Comparison of ENCODE assay signal across 8 mouse cellular contexts in the genomic region with DNA sequence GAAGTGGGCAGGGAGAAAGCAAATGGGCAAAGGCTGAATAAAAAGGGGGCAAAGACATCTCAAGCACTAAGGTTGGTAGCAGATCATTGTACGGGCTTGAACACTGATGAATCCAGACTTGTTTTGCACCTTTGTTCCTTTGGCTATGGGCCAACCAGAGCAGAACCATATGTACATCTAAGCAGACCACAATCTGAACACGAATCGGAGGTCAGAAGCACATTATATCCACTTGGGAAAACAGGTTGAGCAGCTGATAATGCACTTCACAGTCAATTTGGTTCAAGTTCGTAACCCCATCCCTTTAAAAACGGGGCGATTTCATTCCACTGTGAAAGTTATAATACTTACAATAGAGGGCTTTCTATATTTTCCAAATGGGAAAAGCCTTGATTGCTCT. TPM values are rescaled to one million over a fixed set of nuclear protein-coding genes. Genes with fewer than 3 reads are reported as not detected.
A peak's percentile ranks its signal among the peaks of the same experiment; 100 is the strongest.
DNase-seq lines count a peak whose midpoint lies in the region; ATAC-seq and TF ChIP-seq lines count a peak whose summit lies in the region.

No protein-coding gene starts in this region.

- H3K9ac ChIP-seq in forebrain, embryonic 14.5 days (ENCODE audit: low read length), result peak overlapping the region; percentile 70
- peak overlapping the region; percentile 45 for H3K9ac ChIP-seq in lung, embryonic 15.5 days

- H3K4me3 ChIP-seq in bone marrow, adult 2 months (replicated peaks; ENCODE audit: control insufficient read depth, low read depth, low read length), result peak overlapping the region; percentile 54
- H3K4me3 ChIP-seq in forebrain, embryonic 14.5 days (ENCODE audit: low read depth, low read length), result peak overlapping the region; percentile 97
- peak overlapping the region; percentile 55 for H3K4me3 ChIP-seq in kidney, adult 2 months (ENCODE audit: insufficient read depth, low read depth, low read length)
- H3K4me3 ChIP-seq in lung, embryonic 15.5 days, result peak overlapping the region; percentile 90

- peak; percentile 1; the same call in 1 of the 2 replicates for ATAC-seq in forebrain, embryonic 14.5 days
- no peak for ATAC-seq in lung, embryonic 15.5 days (ENCODE audit: borderline replicate concordance, extremely low read depth, low FRiP score, low TSS enrichment)

- intact Hi-C loops in heart, postnatal 25 days (cut with DNase I), result loop anchor here (5.0 kb wide), 1 partner anchor 53 kb away; a partner anchor contains a TSS

- H3K9me3 ChIP-seq in forebrain, embryonic 14.5 days (replicated peaks; ENCODE audit: control insufficient read depth, low read length), result no peaks in the 10 kb centered on the region
- no peaks in the 10 kb centered on the region for H3K9me3 ChIP-seq in lung, embryonic 15.5 days

- no peaks in the 10 kb centered on the region for H3K27me3 ChIP-seq in forebrain, embryonic 14.5 days (replicated peaks; ENCODE audit: control insufficient read depth, insufficient read depth, low read length)
- no peaks in the 10 kb centered on the region for H3K27me3 ChIP-seq in kidney, adult 2 months (replicated peaks; ENCODE audit: control insufficient read depth, insufficient read depth, low read length)
- no peaks in the 10 kb centered on the region for H3K27me3 ChIP-seq in lung, embryonic 15.5 days

- H3K4me2 ChIP-seq in forebrain, embryonic 14.5 days (ENCODE audit: low read length), result peak overlapping the region; percentile 65
- peak overlapping the region; percentile 52 for H3K4me2 ChIP-seq in lung, embryonic 15.5 days

- H3K4me1 ChIP-seq in bone marrow, adult 2 months (ENCODE audit: control insufficient read depth, insufficient read depth, low read length), result no peaks in the 10 kb centered on the region; the same call in 1 of the 2 replicates
- H3K4me1 ChIP-seq in forebrain, embryonic 14.5 days (ENCODE audit: control insufficient read depth, insufficient read depth, low read length), result peaks cover 7% of the 10 kb centered on the region; the same call in 1 of the 2 replicates
- H3K4me1 ChIP-seq in kidney, adult 2 months (ENCODE audit: control insufficient read depth, insufficient read depth, low read length), result peaks cover 6% of the 10 kb centered on the region; the same call in 1 of the 2 replicates
- peaks cover 13% of the 10 kb centered on the region; the same call in 1 of the 2 replicates for H3K4me1 ChIP-seq in lung, embryonic 15.5 days

- peak; percentile 87 for DNase-seq in heart, adult 11 months
- DNase-seq in heart, postnatal 25 days (ENCODE audit: low spot score), result no peak
- peak; percentile 45 for DNase-seq in forebrain, embryonic 14.5 days (ENCODE audit: low spot score)
- DNase-seq in kidney, adult 2 months, result peak; percentile 67
- DNase-seq in skeletal muscle tissue, adult 2 months (ENCODE audit: low read depth, low spot score), result peak; percentile 33
- no peak for DNase-seq in right cerebral cortex, adult 2 months (ENCODE audit: low spot score in 2 of 2)

- no peak for TF ChIP-seq POLR2A in bone marrow, adult 2 months (IDR thresholded peaks at IDR 0.05; ENCODE audit: borderline replicate concordance, control insufficient read depth, low read depth, low read length)
- no peak for TF ChIP-seq POLR2A in kidney, adult 2 months (IDR thresholded peaks at IDR 0.05; ENCODE audit: low read depth, low read length)

- no peaks in the 10 kb centered on the region for H3K36me3 ChIP-seq in forebrain, embryonic 14.5 days (ENCODE audit: control insufficient read depth, insufficient read depth, low read length)
- H3K36me3 ChIP-seq in kidney, adult 2 months (ENCODE audit: control insufficient read depth, insufficient read depth, low read length), result no peaks in the 10 kb centered on the region
- no peaks in the 10 kb centered on the region for H3K36me3 ChIP-seq in lung, embryonic 15.5 days

- WGBS in bone marrow, adult 2 months, result under 1% methylated on average over 6 of the region's 6 CpGs
- WGBS in forebrain, embryonic 14.5 days, result 4% methylated on average over 6 of the region's 6 CpGs
- WGBS in kidney, adult 2 months, result under 1% methylated on average over 6 of the region's 6 CpGs
- 7% methylated on average over 6 of the region's 6 CpGs for WGBS in lung, embryonic 15.5 days

- TF ChIP-seq CTCF in bone marrow, adult 2 months (IDR thresholded peaks at IDR 0.05; ENCODE audit: control insufficient read depth, insufficient read depth, low read length), result no peak
- TF ChIP-seq CTCF in kidney, adult 2 months (conservative IDR thresholded peaks at IDR 0.05; ENCODE audit: insufficient read depth, insufficient read length, low read depth, low read length), result no peak

- H3K27ac ChIP-seq in bone marrow, adult 2 months (ENCODE audit: control insufficient read depth, insufficient read depth, low read depth, low read length, poor library complexity), result no peak overlapping the region
- 0 out of 2 replicates have a peak overlapping the region, but pooled peaks have one; percentile 46 for H3K27ac ChIP-seq in forebrain, embryonic 14.5 days (ENCODE audit: low read depth, low read length)
- peak overlapping the region; percentile 54 for H3K27ac ChIP-seq in kidney, adult 2 months (ENCODE audit: insufficient read depth, low read depth, low read length)
- H3K27ac ChIP-seq in lung, embryonic 15.5 days, result peak overlapping the region; percentile 54; the same call in 1 of the 2 replicates

RNA-seq across cellular contexts. Expression of a gene that starts 1.0 kb away (rescaled TPM):
- total RNA-seq in heart, postnatal 25 days (2021), result 10 to 100 TPM; 12.9 to 14.3 TPM
- polyA plus RNA-seq in bone marrow, adult 2 months (2011; ENCODE audit: insufficient read depth, insufficient read length, low replicate concordance, missing spikeins), result 12.4 and 20.0 TPM in 2 replicates
- polyA plus RNA-seq in forebrain, embryonic 14.5 days (2014; fragmentation: Nextera tagmentation; extraction: Ambion mirVana), result 7.6 and 7.8 TPM in 2 replicates
- 2.8 and 4.3 TPM in 2 replicates for polyA plus RNA-seq in kidney, adult 2 months (2012; rRNA removed)
- 7.6 and 9.0 TPM in 2 replicates for polyA plus RNA-seq in lung, embryonic 15.5 days (2015; fragmentation: Nextera tagmentation; extraction: Ambion mirVana)

RNA-seq across cellular contexts. Expression of a gene that starts 7.7 kb away (rescaled TPM):
- 1 to 10 TPM; 5.1 to 5.5 TPM for total RNA-seq in heart, postnatal 25 days (2021)
- 1.7 and 1.9 TPM in 2 replicates for polyA plus RNA-seq in bone marrow, adult 2 months (2011; ENCODE audit: insufficient read depth, insufficient read length, low replicate concordance, missing spikeins)
- 2.5 and 3.5 TPM in 2 replicates for polyA plus RNA-seq in forebrain, embryonic 14.5 days (2014; fragmentation: Nextera tagmentation; extraction: Ambion mirVana)
- 25.2 and 27.0 TPM in 2 replicates for polyA plus RNA-seq in kidney, adult 2 months (2012; rRNA removed)
- 3.0 and 3.2 TPM in 2 replicates for polyA plus RNA-seq in lung, embryonic 15.5 days (2015; fragmentation: Nextera tagmentation; extraction: Ambion mirVana)

RNA-seq across cellular contexts. Expression of a gene that starts 55.1 kb away (rescaled TPM):
- total RNA-seq in heart, postnatal 25 days (2021), result 10 to 100 TPM; 13.9 to 14.1 TPM
- polyA plus RNA-seq in bone marrow, adult 2 months (2011; ENCODE audit: insufficient read depth, insufficient read length, low replicate concordance, missing spikeins), result 10.1 and 12.4 TPM in 2 replicates
- polyA plus RNA-seq in forebrain, embryonic 14.5 days (2014; fragmentation: Nextera tagmentation; extraction: Ambion mirVana), result 80.3 and 86.8 TPM in 2 replicates
- polyA plus RNA-seq in kidney, adult 2 months (2012; rRNA removed), result 23.3 and 26.7 TPM in 2 replicates
- polyA plus RNA-seq in lung, embryonic 15.5 days (2015; fragmentation: Nextera tagmentation; extraction: Ambion mirVana), result 60.6 and 62.7 TPM in 2 replicates

Comparison
In these comparisons a context has a peak if more than half of its experiments do, and no peak if none do; other contexts are left out.
1. DNase-seq: peak in heart, adult 11 months (single experiment), forebrain, embryonic 14.5 days (single experiment), kidney, adult 2 months (single experiment) and skeletal muscle tissue, adult 2 months (single experiment); none in heart, postnatal 25 days (single experiment) and right cerebral cortex, adult 2 months (0 of 2).
2. Peak in every context shown above with its lines, with median percentiles within 50 percentile points of each other: H3K4me3 ChIP-seq.